Mouse (Mus musculus): ENCODE results near the gene Stra6l. TPM values are rescaled to one million over a fixed set of nuclear protein-coding genes. Genes with fewer than 3 reads are reported as not detected.

Stra6l gene
- polyA plus RNA-seq, 1 experiment from 2014 or later, result 0.09 TPM

- Histone ChIP-seq H3K27ac (replicated peaks) (peak overlapping the region; percentile 32; the same call in 1 of the 2 replicates), H3K36me3 (replicated peaks) (no peaks in the 10 kb centered on the region), H3K4me3 (no peak overlapping the region), H3K27me3 (replicated peaks; ENCODE audit: low read depth, poor library complexity, severe bottlenecking) (peaks cover 72% of the 10 kb centered on the region), H3K9me3 (no peaks in the 10 kb centered on the region), H3K4me1 (peaks cover 79% of the 10 kb centered on the region)
- WGBS, result 23% methylated on average over 11 of the region's 11 CpGs
- DNase-seq (ENCODE audit: low spot score), result peak; percentile 38
Measured at GRCm38 (mm10) chr4:45822781-45823575, 25.5 kb upstream of the Stra6l start.

GRCm38 (mm10) chr4:45824049-45824760 lies 24.3 kb upstream of the Stra6l start:
- Histone ChIP-seq H3K9me3 (no peaks in the 10 kb centered on the region), H3K4me1 (peaks cover 67% of the 10 kb centered on the region), H3K27ac (replicated peaks) (no peak overlapping the region), H3K27me3 (replicated peaks; ENCODE audit: low read depth, poor library complexity, severe bottlenecking) (peaks cover 77% of the 10 kb centered on the region), H3K4me3 (peak overlapping the region; percentile 58; the same call in 1 of the 2 replicates), H3K36me3 (replicated peaks) (no peaks in the 10 kb centered on the region)
- DNase-seq (ENCODE audit: low spot score), result peak; percentile 45
- 7% methylated on average over 10 of the region's 10 CpGs for WGBS

GRCm38 (mm10) chr4:45824761-45825556 lies 23.5 kb upstream of the Stra6l start:
- peak overlapping the region; percentile 20; the same call in 1 of the 2 replicates for H3K27ac ChIP-seq (replicated peaks)
- WGBS, result 30% methylated on average over 14 of the region's 14 CpGs
- peak overlapping the region; percentile 58 for H3K4me3 ChIP-seq
- DNase-seq (ENCODE audit: low spot score), result peak; percentile 23
- H3K36me3 ChIP-seq (replicated peaks), result no peaks in the 10 kb centered on the region
- no peaks in the 10 kb centered on the region for H3K9me3 ChIP-seq
- H3K4me1 ChIP-seq, result peaks cover 61% of the 10 kb centered on the region
- H3K27me3 ChIP-seq (replicated peaks; ENCODE audit: low read depth, poor library complexity, severe bottlenecking), result peaks cover 85% of the 10 kb centered on the region

- WGBS, result 2% methylated on average over 91 of the region's 91 CpGs
- Histone ChIP-seq H3K4me3 (peak within 1 kb of the TSS; percentile 58), H3K36me3 (replicated peaks) (no peaks in the 10 kb centered on the region), H3K4me1 (peaks cover 58% of the 10 kb centered on the region), H3K27ac (replicated peaks) (peak within 1 kb of the TSS; percentile 69), H3K9me3 (no peaks in the 10 kb centered on the region), H3K27me3 (replicated peaks; ENCODE audit: low read depth, poor library complexity, severe bottlenecking) (peaks cover 90% of the 10 kb centered on the region)
- peak; percentile 68 for DNase-seq (ENCODE audit: low spot score)
Measured at GRCm38 (mm10) chr4:45826275-45827040, 22.0 kb upstream of the Stra6l start, which contains the start of gene Igfbpl1. Gene Igfbpl1, minus strand, starts transcription at chr4:45826923.

GRCm38 (mm10) chr4:45829907-45830759 lies 18.3 kb upstream of the Stra6l start:
- Histone ChIP-seq H3K36me3 (replicated peaks) (no peaks in the 10 kb centered on the region), H3K27ac (replicated peaks) (no peak overlapping the region), H3K9me3 (no peaks in the 10 kb centered on the region), H3K4me3 (no peak overlapping the region), H3K4me1 (peaks cover 28% of the 10 kb centered on the region), H3K27me3 (replicated peaks; ENCODE audit: low read depth, poor library complexity, severe bottlenecking) (peaks cover 74% of the 10 kb centered on the region)
- peak; percentile 15 for DNase-seq (ENCODE audit: low spot score)
- 53% methylated on average over 13 of the region's 13 CpGs for WGBS

- Histone ChIP-seq H3K9me3 (no peaks in the 10 kb centered on the region), H3K4me3 (no peak overlapping the region), H3K4me1 (peaks cover 13% of the 10 kb centered on the region), H3K27ac (replicated peaks) (no peak overlapping the region), H3K27me3 (replicated peaks; ENCODE audit: low read depth, poor library complexity, severe bottlenecking) (peaks cover 55% of the 10 kb centered on the region), H3K36me3 (replicated peaks) (no peaks in the 10 kb centered on the region)
- DNase-seq (ENCODE audit: low spot score), result no peak
- WGBS, result 92% methylated on average over 7 of the region's 7 CpGs
Measured at GRCm38 (mm10) chr4:45831996-45832395, 16.5 kb upstream of the Stra6l start.

- no peak overlapping the region for H3K27ac ChIP-seq (replicated peaks)
- H3K36me3 ChIP-seq (replicated peaks), result no peaks in the 10 kb centered on the region
- no peak for DNase-seq (ENCODE audit: low spot score)
- no peaks in the 10 kb centered on the region for H3K9me3 ChIP-seq
- no peak overlapping the region for H3K4me3 ChIP-seq
- H3K27me3 ChIP-seq (replicated peaks; ENCODE audit: low read depth, poor library complexity, severe bottlenecking), result peaks cover 41% of the 10 kb centered on the region
- H3K4me1 ChIP-seq, result peaks cover 13% of the 10 kb centered on the region
- WGBS, result 44% methylated on average over 5 of the region's 5 CpGs
Measured at GRCm38 (mm10) chr4:45833461-45833860, 15.0 kb upstream of the Stra6l start.

- H3K4me3 ChIP-seq, result no peak overlapping the region
- DNase-seq (ENCODE audit: low spot score), result peak; percentile 64
- no peaks in the 10 kb centered on the region for H3K9me3 ChIP-seq
- peaks cover 19% of the 10 kb centered on the region; the same call in 1 of the 2 replicates for H3K27me3 ChIP-seq (replicated peaks; ENCODE audit: low read depth, poor library complexity, severe bottlenecking)
- H3K36me3 ChIP-seq (replicated peaks), result no peaks in the 10 kb centered on the region
- H3K27ac ChIP-seq (replicated peaks), result no peak overlapping the region
- 49% methylated on average over 14 of the region's 14 CpGs for WGBS
- peaks cover 2% of the 10 kb centered on the region; the same call in 1 of the 2 replicates for H3K4me1 ChIP-seq
Measured at GRCm38 (mm10) chr4:45844355-45844754, 4.1 kb upstream of the Stra6l start.

- Histone ChIP-seq H3K9me3 (no peaks in the 10 kb centered on the region), H3K4me1 (peaks cover 4% of the 10 kb centered on the region; the same call in 1 of the 2 replicates), H3K36me3 (replicated peaks) (no peaks in the 10 kb centered on the region), H3K4me3 (no peak overlapping the region), H3K27ac (replicated peaks) (no peak overlapping the region), H3K27me3 (replicated peaks; ENCODE audit: low read depth, poor library complexity, severe bottlenecking) (peaks cover 29% of the 10 kb centered on the region; the same call in 1 of the 2 replicates)
- 90% methylated on average over 2 of the region's 2 CpGs for WGBS
- DNase-seq (ENCODE audit: low spot score), result no peak
Measured at GRCm38 (mm10) chr4:45846263-45846662, 2.2 kb upstream of the Stra6l start.

- peaks cover 29% of the 10 kb centered on the region; the same call in 1 of the 2 replicates for H3K27me3 ChIP-seq (replicated peaks; ENCODE audit: low read depth, poor library complexity, severe bottlenecking)
- no peaks in the 10 kb centered on the region for H3K36me3 ChIP-seq (replicated peaks)
- peaks cover 11% of the 10 kb centered on the region; the same call in 1 of the 2 replicates for H3K4me1 ChIP-seq
- H3K27ac ChIP-seq (replicated peaks), result no peak overlapping the region
- no peak for DNase-seq (ENCODE audit: low spot score)
- 56% methylated on average over 10 of the region's 10 CpGs for WGBS
- H3K9me3 ChIP-seq, result no peaks in the 10 kb centered on the region
- H3K4me3 ChIP-seq, result no peak overlapping the region
Measured at GRCm38 (mm10) chr4:45848825-45849156, 327 bp downstream of the Stra6l start.

GRCm38 (mm10) chr4:45849419-45849818 lies 955 bp downstream of the Stra6l start:
- peaks cover 29% of the 10 kb centered on the region; the same call in 1 of the 2 replicates for H3K27me3 ChIP-seq (replicated peaks; ENCODE audit: low read depth, poor library complexity, severe bottlenecking)
- H3K36me3 ChIP-seq (replicated peaks), result no peaks in the 10 kb centered on the region
- DNase-seq (ENCODE audit: low spot score), result no peak
- H3K27ac ChIP-seq (replicated peaks), result no peak overlapping the region
- no peaks in the 10 kb centered on the region for H3K9me3 ChIP-seq
- WGBS, result 47% methylated on average over 1 of the region's 1 CpGs
- peaks cover 11% of the 10 kb centered on the region; the same call in 1 of the 2 replicates for H3K4me1 ChIP-seq
- no peak overlapping the region for H3K4me3 ChIP-seq

All from embryonic facial prominence, embryonic 10.5 days (tissue).